Mouse (Mus musculus): ENCODE data around the gene Gm10778. TPM values are rescaled to one million over a fixed set of nuclear protein-coding genes. Genes with fewer than 3 reads are reported as not detected.
A peak's percentile ranks its signal among the peaks of the same experiment; 100 is the strongest.
"Not testable (repeated sequence)": the region's sequence is repeated elsewhere in the genome, so short reads cannot be mapped to it uniquely, and the experiment has no call there.

The Gm10778 gene
- 1.1 and 1.3 TPM in 2 replicates for polyA plus RNA-seq (2015; fragmentation: Nextera tagmentation; extraction: Ambion mirVana)

DNA sequence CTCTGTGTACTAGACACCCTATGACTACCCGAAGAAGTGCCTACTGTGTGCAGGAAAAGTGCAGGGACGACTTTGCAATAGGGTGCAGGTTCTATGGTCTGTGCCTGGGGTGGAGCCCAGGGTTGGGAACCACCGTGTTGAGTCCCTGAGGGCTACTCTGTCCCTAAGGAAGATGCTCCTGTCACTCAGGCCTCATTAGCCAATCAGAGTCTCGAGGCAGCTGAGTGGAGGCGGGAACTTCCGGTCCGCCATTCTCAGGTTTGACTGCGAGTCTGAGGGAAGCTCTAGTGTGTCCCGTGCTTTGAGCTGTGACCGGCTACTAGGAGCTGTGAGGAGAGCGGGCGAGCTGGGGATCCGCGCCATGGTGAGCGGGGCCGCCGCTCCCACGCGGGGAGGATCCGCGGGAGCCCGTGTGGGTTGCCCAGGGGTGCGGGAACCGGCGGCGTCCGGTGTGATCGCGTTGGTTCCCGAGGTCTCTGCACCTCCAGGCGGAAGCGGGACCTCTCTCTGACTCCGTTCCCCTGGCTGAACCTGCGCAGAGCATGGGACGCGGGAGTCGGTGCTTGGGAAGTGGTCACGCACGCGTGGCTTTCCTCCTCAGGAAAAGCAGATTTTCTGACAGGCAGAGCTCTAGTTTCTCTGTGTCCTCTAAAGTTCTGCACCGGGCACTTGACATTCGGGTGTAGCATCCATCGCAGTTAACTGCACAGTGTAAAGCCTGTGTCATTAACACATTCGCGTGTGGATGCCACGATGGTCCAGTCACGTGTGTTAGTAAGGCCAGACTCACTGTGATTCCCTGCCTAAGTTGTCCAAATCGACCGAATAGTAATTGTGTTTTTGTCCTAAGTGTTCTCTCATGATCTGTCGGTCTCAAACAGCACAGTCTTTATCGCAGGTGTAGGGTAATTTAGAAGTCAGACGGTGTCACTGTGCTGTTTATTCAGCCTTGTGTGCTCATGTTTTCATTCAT lies at the start of gene Gm10778:
Gene Gm10778, plus strand, starts transcription at position 257 of the 973 bp plus-strand sequence.
- H3K27ac ChIP-seq (ENCODE audit: low read length) = peak within 1 kb of the TSS; percentile 61; the same call in 1 of the 2 replicates
- 2% methylated on average over 32 of the region's 52 CpGs for WGBS (ENCODE audit: insufficient replicate concordance)
- not testable (repeated sequence) for H3K36me3 ChIP-seq (ENCODE audit: control insufficient read depth, insufficient read depth)

DNA sequence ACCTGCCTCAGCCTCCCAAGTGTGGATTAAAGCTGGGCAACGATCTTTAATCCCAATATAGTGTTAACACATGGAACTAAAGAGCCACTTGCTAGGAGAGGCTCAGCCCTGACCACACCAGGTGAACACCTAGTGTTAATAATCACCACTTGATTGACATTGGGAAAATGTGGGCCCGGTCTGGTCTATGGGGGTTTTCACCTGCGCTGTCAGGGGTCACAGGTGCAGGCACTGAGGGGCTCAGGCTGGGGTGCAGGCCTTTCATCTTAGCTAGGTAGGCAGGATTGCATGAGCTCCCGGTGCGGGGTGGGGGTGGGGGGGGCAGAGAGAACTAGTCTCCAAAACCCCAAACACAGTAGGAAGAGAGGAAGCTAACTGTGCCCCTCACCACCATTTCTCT lies 49.2 kb upstream of the Gm10778 start:
- WGBS (ENCODE audit: insufficient replicate concordance) = 56% methylated on average over 5 of the region's 5 CpGs
- no peak overlapping the region for H3K4me2 ChIP-seq (ENCODE audit: low read depth, low read length)
- peaks cover 41% of the 10 kb centered on the region for H3K4me1 ChIP-seq (ENCODE audit: control insufficient read depth, low read depth, low read length)
- H3K9ac ChIP-seq (ENCODE audit: low read depth, low read length) = no peak overlapping the region
- no peak for ATAC-seq (ENCODE audit: low read depth)
- peaks cover 25% of the 10 kb centered on the region for H3K27me3 ChIP-seq (ENCODE audit: control insufficient read depth, insufficient read depth, low read depth, low read length)
- H3K27ac ChIP-seq (ENCODE audit: low read length) = no peak overlapping the region
- no peaks in the 10 kb centered on the region for H3K36me3 ChIP-seq (ENCODE audit: control insufficient read depth, insufficient read depth)
- no peaks in the 10 kb centered on the region for H3K9me3 ChIP-seq (replicated peaks; ENCODE audit: control insufficient read depth, low read length)
- H3K4me3 ChIP-seq (ENCODE audit: low read depth, low read length) = no peak overlapping the region

More for the DNA sequence above, at the start of gene Gm10778:
- peak within 1 kb of the TSS; percentile 62 for H3K4me2 ChIP-seq (ENCODE audit: low read depth, low read length)
- peak; percentile 94 for ATAC-seq (ENCODE audit: low read depth)
- H3K27me3 ChIP-seq (ENCODE audit: control insufficient read depth, insufficient read depth, low read depth, low read length); H3K9me3 ChIP-seq (replicated peaks; ENCODE audit: control insufficient read depth, low read length); H3K4me1 ChIP-seq (ENCODE audit: control insufficient read depth, low read depth, low read length): not testable (repeated sequence)
- H3K9ac ChIP-seq (ENCODE audit: low read depth, low read length) = peak within 1 kb of the TSS; percentile 74
- peak within 1 kb of the TSS; percentile 67 for H3K4me3 ChIP-seq (ENCODE audit: low read depth, low read length)

DNA sequence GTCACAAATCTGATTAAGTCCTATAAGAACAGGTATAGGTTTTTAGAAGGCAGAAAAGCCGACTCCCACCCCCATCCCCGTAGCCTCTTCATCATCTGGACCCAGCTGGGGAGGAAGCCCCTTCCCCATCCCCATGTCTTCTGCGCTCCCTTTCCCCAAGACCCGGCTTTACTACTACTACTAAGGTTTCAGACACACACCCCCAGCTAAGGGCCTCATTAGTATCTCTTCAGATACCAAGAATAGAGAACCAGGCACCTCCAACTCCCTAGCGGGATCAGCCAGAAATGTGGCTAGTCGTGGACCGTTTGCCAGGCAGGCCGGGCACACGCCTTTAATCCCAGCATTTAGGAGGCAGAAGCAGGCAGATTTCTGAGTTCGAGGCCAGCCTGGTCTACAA lies 48.8 kb upstream of the Gm10778 start:
- Histone ChIP-seq H3K4me3 (ENCODE audit: low read depth, low read length) (no peak overlapping the region), H3K4me2 (ENCODE audit: low read depth, low read length) (no peak overlapping the region), H3K36me3 (ENCODE audit: control insufficient read depth, insufficient read depth) (no peaks in the 10 kb centered on the region), H3K9ac (ENCODE audit: low read depth, low read length) (no peak overlapping the region), H3K27ac (ENCODE audit: low read length) (no peak overlapping the region), H3K9me3 (replicated peaks; ENCODE audit: control insufficient read depth, low read length) (no peaks in the 10 kb centered on the region), H3K4me1 (ENCODE audit: control insufficient read depth, low read depth, low read length) (peaks cover 45% of the 10 kb centered on the region), H3K27me3 (ENCODE audit: control insufficient read depth, insufficient read depth, low read depth, low read length) (peaks cover 24% of the 10 kb centered on the region)
- WGBS (ENCODE audit: insufficient replicate concordance) = 32% methylated on average over 10 of the region's 10 CpGs
- ATAC-seq (ENCODE audit: low read depth) = no peak

DNA sequence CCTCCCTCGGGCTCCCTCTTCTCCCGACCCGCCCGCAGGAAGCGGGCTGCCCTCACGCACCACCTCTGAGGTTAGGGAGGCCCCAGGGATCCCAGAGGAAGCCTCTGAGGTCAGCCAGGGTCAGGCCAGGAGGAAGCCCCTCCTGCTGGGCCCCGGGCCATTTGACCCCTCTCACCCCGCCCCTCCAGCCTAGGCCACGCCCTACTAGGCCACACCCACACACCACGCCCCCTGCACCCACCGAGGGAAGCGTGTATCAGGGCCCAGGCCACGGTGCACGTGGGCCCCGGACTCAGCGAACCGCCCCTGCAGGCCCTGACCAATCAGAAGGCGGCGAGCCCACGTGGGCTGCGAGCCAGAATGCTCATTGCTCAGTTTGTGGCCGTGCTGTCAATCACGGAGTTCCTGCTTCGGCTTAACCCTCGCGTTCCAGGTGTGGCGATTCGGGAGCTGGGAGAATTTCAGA lies 48.1 kb upstream of the Gm10778 start, which contains the start of gene Tle6:
Gene Tle6, minus strand, starts transcription at position 336 of the 466 bp plus-strand sequence.
- H3K4me2 ChIP-seq (ENCODE audit: low read depth, low read length) = peak within 1 kb of the TSS; percentile 72
- H3K27me3 ChIP-seq (ENCODE audit: control insufficient read depth, insufficient read depth, low read depth, low read length) = peaks cover 18% of the 10 kb centered on the region
- H3K36me3 ChIP-seq (ENCODE audit: control insufficient read depth, insufficient read depth) = no peaks in the 10 kb centered on the region
- no peaks in the 10 kb centered on the region for H3K9me3 ChIP-seq (replicated peaks; ENCODE audit: control insufficient read depth, low read length)
- peak within 1 kb of the TSS; percentile 43 for H3K9ac ChIP-seq (ENCODE audit: low read depth, low read length)
- H3K4me3 ChIP-seq (ENCODE audit: low read depth, low read length) = peak within 1 kb of the TSS; percentile 48
- peak; percentile 88 for ATAC-seq (ENCODE audit: low read depth)
- H3K27ac ChIP-seq (ENCODE audit: low read length) = peak within 1 kb of the TSS; percentile 10; the same call in 1 of the 2 replicates
- WGBS (ENCODE audit: insufficient replicate concordance) = under 1% methylated on average over 27 of the region's 28 CpGs
- peaks cover 52% of the 10 kb centered on the region for H3K4me1 ChIP-seq (ENCODE audit: control insufficient read depth, low read depth, low read length)

DNA sequence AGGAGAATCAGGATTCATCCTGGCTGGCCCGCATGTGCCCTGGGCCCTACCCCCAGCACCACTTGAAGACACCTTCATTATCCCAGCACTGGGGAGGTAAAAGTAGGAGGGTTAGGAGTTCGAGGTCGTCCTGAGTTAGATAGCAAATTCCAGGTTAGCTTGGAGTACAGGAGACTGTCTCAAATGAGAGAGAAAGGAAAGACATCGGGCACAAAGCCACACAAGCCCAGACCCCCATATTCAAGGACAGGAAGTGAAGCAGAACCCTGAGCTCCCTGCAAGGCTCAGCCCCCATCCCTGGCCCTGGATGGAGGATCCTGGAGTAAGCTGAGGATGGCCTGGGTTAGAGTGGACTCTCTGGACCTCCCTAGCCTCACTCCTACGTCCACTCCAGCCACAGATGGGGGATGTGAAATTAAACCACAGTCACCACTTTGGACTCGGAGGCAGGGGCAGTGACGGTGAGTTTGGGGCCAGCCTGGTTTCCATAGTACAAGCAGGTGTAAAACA lies 47.4 kb upstream of the Gm10778 start:
- peaks cover 50% of the 10 kb centered on the region for H3K4me1 ChIP-seq (ENCODE audit: control insufficient read depth, low read depth, low read length)

DNA sequence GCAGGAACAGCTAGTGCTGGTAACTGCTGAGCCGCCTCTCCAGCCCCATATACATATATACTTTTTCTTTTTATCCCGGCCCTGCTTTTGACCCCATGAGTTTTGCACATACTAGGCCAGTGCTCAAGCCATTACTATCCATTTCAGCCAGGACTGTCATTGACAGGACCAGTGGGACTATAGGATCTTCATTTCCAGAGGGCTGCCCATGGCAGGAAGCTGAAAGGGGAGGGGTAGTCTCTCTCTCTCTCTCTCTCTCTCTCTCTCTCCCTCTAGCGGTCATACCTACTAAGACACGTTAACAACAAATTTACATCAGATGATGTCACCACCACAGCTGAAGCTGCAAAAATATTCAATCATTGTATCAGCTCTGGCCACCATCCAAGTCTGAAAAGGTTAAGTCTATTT lies 46.1 kb upstream of the Gm10778 start:
- no peak overlapping the region for H3K4me2 ChIP-seq (ENCODE audit: low read depth, low read length)
- H3K36me3 ChIP-seq (ENCODE audit: control insufficient read depth, insufficient read depth) = no peaks in the 10 kb centered on the region
- 22% methylated on average over 4 of the region's 4 CpGs for WGBS (ENCODE audit: insufficient replicate concordance)
- H3K9me3 ChIP-seq (replicated peaks; ENCODE audit: control insufficient read depth, low read length) = no peaks in the 10 kb centered on the region
- ATAC-seq (ENCODE audit: low read depth) = no peak
- no peak overlapping the region for H3K9ac ChIP-seq (ENCODE audit: low read depth, low read length)
- H3K27ac ChIP-seq (ENCODE audit: low read length) = no peak overlapping the region
- peaks cover 2% of the 10 kb centered on the region for H3K27me3 ChIP-seq (ENCODE audit: control insufficient read depth, insufficient read depth, low read depth, low read length)
- H3K4me1 ChIP-seq (ENCODE audit: control insufficient read depth, low read depth, low read length) = peaks cover 50% of the 10 kb centered on the region
- H3K4me3 ChIP-seq (ENCODE audit: low read depth, low read length) = no peak overlapping the region

More for the DNA sequence above, 47.4 kb upstream of the Gm10778 start:
- peak overlapping the region; percentile 48 for H3K4me3 ChIP-seq (ENCODE audit: low read depth, low read length)
- H3K27ac ChIP-seq (ENCODE audit: low read length) = peak overlapping the region; percentile 10; the same call in 1 of the 2 replicates
- no peak for ATAC-seq (ENCODE audit: low read depth)
- H3K9me3 ChIP-seq (replicated peaks; ENCODE audit: control insufficient read depth, low read length) = no peaks in the 10 kb centered on the region
- H3K27me3 ChIP-seq (ENCODE audit: control insufficient read depth, insufficient read depth, low read depth, low read length) = peaks cover 11% of the 10 kb centered on the region
- 30% methylated on average over 7 of the region's 7 CpGs for WGBS (ENCODE audit: insufficient replicate concordance)
- H3K36me3 ChIP-seq (ENCODE audit: control insufficient read depth, insufficient read depth) = no peaks in the 10 kb centered on the region
- peak overlapping the region; percentile 72 for H3K4me2 ChIP-seq (ENCODE audit: low read depth, low read length)
- peak overlapping the region; percentile 43 for H3K9ac ChIP-seq (ENCODE audit: low read depth, low read length)

DNA sequence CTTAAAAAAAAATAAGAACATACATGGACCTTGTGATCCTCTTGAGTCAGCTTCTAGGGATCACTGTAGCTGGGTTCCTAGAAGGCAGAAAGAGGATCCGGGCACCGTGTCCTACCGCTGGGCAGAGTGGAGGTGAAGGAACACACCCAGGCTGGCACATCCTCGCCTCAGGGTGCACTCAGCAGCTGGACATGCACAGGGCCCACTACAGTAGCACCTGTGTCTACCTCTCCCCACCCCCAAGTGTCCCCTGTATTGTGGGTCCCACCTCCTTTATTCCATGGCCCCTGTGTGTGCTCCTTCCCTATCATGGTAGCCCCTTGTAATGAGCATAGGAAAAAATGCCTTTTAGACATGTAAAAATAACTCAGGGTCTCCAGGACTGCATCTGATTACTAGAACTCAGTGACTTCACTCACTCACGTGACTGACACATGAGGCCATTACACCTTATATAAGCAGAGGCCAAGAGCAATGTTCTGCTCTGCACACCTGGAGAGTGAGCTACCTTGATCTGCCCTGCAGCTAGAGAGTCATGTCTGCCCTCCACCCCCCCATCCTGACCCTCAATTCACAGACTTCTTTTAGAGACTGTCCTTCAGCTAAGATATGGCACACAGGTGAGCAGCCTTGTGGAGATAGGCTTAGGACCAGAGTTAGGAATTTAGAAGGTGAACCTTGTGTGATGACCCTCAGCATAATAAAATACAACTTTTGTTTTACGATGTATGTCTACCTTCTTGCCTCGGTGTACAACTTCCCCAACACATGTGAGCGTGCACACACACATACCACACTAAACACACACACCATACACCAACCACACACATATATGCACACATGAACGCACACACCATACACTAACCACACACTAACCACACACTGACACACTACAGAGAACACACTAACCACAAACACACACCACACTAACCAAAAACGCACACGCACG lies 44.6 kb upstream of the Gm10778 start:
- Histone ChIP-seq H3K9ac (ENCODE audit: low read depth, low read length) (peak overlapping the region; percentile 28; the same call in 1 of the 2 replicates), H3K4me2 (ENCODE audit: low read depth, low read length) (peak overlapping the region; percentile 86), H3K27me3 (ENCODE audit: control insufficient read depth, insufficient read depth, low read depth, low read length) (no peaks in the 10 kb centered on the region), H3K27ac (ENCODE audit: low read length) (no peak overlapping the region), H3K9me3 (replicated peaks; ENCODE audit: control insufficient read depth, low read length) (no peaks in the 10 kb centered on the region), H3K4me1 (ENCODE audit: control insufficient read depth, low read depth, low read length) (peaks cover 50% of the 10 kb centered on the region), H3K36me3 (ENCODE audit: control insufficient read depth, insufficient read depth) (no peaks in the 10 kb centered on the region), H3K4me3 (ENCODE audit: low read depth, low read length) (peak overlapping the region; percentile 78)
- WGBS (ENCODE audit: insufficient replicate concordance) = 54% methylated on average over 12 of the region's 12 CpGs
- ATAC-seq (ENCODE audit: low read depth) = no peak

DNA sequence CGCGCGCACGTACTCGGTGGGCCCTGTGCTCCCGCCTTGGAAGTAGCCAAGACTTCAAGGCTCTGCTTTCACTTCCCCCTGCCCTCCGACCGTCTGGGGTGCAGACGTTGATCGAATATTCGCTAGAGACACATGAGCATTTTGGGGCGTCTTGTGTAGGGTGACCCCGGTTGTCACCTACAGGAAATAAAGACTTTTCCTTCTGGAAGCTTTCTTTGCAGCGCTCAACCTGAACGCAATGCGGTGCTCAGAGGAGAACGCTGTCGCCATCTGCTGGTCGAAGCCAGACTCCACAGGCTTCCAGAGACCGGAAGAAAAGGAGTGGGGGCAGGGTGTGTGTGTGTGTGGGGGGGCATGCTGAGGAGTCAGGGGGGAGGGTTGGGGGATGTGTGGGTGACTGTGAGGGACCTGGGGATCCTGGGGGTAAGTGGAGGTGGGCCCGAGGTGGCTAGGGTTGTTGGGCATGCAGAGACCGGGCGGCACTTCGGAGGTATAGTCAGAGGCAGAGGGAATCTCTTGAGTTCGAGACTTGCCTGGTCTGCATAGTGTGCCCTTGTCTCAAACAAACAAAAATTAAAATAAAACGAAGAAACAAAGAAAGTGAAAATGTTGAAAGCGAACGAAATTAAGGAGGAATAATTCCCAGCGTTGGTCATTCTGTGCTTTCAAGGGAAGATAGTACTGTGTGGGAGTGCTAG lies 43.7 kb upstream of the Gm10778 start:
- peak overlapping the region; percentile 93 for H3K27ac ChIP-seq (ENCODE audit: low read length)

More for the DNA sequence above, 43.7 kb upstream of the Gm10778 start:
- peaks cover 47% of the 10 kb centered on the region for H3K4me1 ChIP-seq (ENCODE audit: control insufficient read depth, low read depth, low read length)
- H3K9ac ChIP-seq (ENCODE audit: low read depth, low read length) = peak overlapping the region; percentile 46
- H3K4me3 ChIP-seq (ENCODE audit: low read depth, low read length) = peak overlapping the region; percentile 78
- ATAC-seq (ENCODE audit: low read depth) = peak; percentile 14; the same call in 1 of the 2 replicates
- H3K9me3 ChIP-seq (replicated peaks; ENCODE audit: control insufficient read depth, low read length) = no peaks in the 10 kb centered on the region
- no peaks in the 10 kb centered on the region for H3K36me3 ChIP-seq (ENCODE audit: control insufficient read depth, insufficient read depth)
- 9% methylated on average over 29 of the region's 29 CpGs for WGBS (ENCODE audit: insufficient replicate concordance)
- H3K4me2 ChIP-seq (ENCODE audit: low read depth, low read length) = peak overlapping the region; percentile 86
- H3K27me3 ChIP-seq (ENCODE audit: control insufficient read depth, insufficient read depth, low read depth, low read length) = no peaks in the 10 kb centered on the region
